ENCODE assay signal across 14 mouse cellular contexts in the genomic region with DNA sequence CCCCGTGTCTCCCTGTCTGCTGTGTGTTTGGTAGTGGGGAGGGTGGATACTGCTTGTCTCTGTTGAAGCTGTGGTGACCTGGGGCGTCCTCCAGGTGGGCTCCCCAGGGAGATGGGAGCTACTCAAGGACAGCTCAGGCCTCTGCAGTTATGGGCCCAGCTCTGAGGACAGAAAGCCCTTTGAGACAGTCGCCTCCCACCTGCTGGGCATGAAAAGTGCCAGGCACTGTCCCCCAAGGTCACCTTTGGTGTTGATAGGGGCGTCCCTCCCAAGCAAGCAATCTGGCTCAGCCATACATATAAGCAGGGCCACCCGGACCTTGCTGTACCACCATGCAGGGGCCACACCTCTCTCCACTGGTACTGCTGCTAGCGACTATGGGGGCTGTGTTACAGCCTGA. TPM values are rescaled to one million over a fixed set of nuclear protein-coding genes. Genes with fewer than 3 reads are reported as not detected.
DNase-seq lines count a peak whose midpoint lies in the region; ATAC-seq and TF ChIP-seq lines count a peak whose summit lies in the region.
"Had no signal": no experiment of that assay in that cellular context is flagged by ENCODE, and none has a peak within 500 bp of the region (broad histone marks: within the 10 kb centered on the region; RNA-seq: fewer than 3 reads in every experiment).

A gene (plus strand): TSS at position 328 of the 400 bp plus-strand sequence.

- DNase-seq in heart, adult 8-10 months (ENCODE audit: low spot score), result no peak
- DNase-seq in liver, postnatal 0 days, result no peak
- DNase-seq in embryo, embryonic 10.5 days (ENCODE audit: low spot score), result no peak
- DNase-seq in lung, adult 18-20 months, result no peak
- DNase-seq: gastrocnemius, postnatal 36 days; retina, postnatal 1 day had no signal

- ATAC-seq in heart, embryonic 11.5 days (replicated peaks; ENCODE audit: insufficient number of reproducible peaks, low FRiP score, low TSS enrichment), result no peak
- ATAC-seq in liver, embryonic 12.5 days, result no peak
- ATAC-seq in liver, postnatal 0 days, result no peak
- no peak for ATAC-seq in hindbrain, embryonic 16.5 days
- no peak for ATAC-seq in neural tube, embryonic 13.5 days (ENCODE audit: low read depth)

- TF ChIP-seq EP300 in liver, postnatal 0 days (IDR thresholded peaks at IDR 0.05; ENCODE audit: low read depth), result no peak

- peaks cover 21% of the 10 kb centered on the region for H3K36me3 ChIP-seq in heart, embryonic 11.5 days (ENCODE audit: control insufficient read depth, insufficient read depth, low read length)
- H3K36me3 ChIP-seq in liver, embryonic 12.5 days, result peaks cover 57% of the 10 kb centered on the region
- peaks cover 48% of the 10 kb centered on the region for H3K36me3 ChIP-seq in liver, postnatal 0 days (replicated peaks; ENCODE audit: insufficient read depth, low read length)
- peaks cover 39% of the 10 kb centered on the region for H3K36me3 ChIP-seq in hindbrain, embryonic 16.5 days (ENCODE audit: control insufficient read depth, insufficient read depth, low read length)
- peaks cover 53% of the 10 kb centered on the region for H3K36me3 ChIP-seq in neural tube, embryonic 13.5 days

- H3K9me3 ChIP-seq in heart, embryonic 11.5 days (replicated peaks; ENCODE audit: control insufficient read depth, low read length), result no peaks in the 10 kb centered on the region
- no peaks in the 10 kb centered on the region for H3K9me3 ChIP-seq in liver, embryonic 12.5 days (replicated peaks)
- H3K9me3 ChIP-seq in liver, postnatal 0 days (ENCODE audit: low read length), result no peaks in the 10 kb centered on the region
- no peaks in the 10 kb centered on the region for H3K9me3 ChIP-seq in hindbrain, embryonic 16.5 days (ENCODE audit: control insufficient read depth, low read length)
- no peaks in the 10 kb centered on the region for H3K9me3 ChIP-seq in neural tube, embryonic 13.5 days

- peaks cover 48% of the 10 kb centered on the region for H3K4me1 ChIP-seq in heart, embryonic 11.5 days (ENCODE audit: control insufficient read depth, insufficient read depth, low read length)
- peaks cover 68% of the 10 kb centered on the region for H3K4me1 ChIP-seq in liver, embryonic 12.5 days
- peaks cover 33% of the 10 kb centered on the region for H3K4me1 ChIP-seq in liver, postnatal 0 days (ENCODE audit: insufficient read depth)
- H3K4me1 ChIP-seq in hindbrain, embryonic 16.5 days (ENCODE audit: control insufficient read depth, insufficient read depth, low read depth, low read length), result peaks cover 28% of the 10 kb centered on the region
- H3K4me1 ChIP-seq in neural tube, embryonic 13.5 days (replicated peaks), result peaks cover 50% of the 10 kb centered on the region

- no peak within 1 kb of the TSS for H3K27ac ChIP-seq in heart, embryonic 11.5 days (ENCODE audit: low read depth, low read length)
- H3K27ac ChIP-seq in liver, embryonic 12.5 days, result peak within 1 kb of the TSS; percentile 26; the same call in 1 of the 2 replicates
- H3K27ac ChIP-seq in liver, postnatal 0 days (ENCODE audit: low read depth), result no peak within 1 kb of the TSS
- no peak within 1 kb of the TSS for H3K27ac ChIP-seq in hindbrain, embryonic 16.5 days (ENCODE audit: low read depth, low read length)
- H3K27ac ChIP-seq in neural tube, embryonic 13.5 days (replicated peaks), result no peak within 1 kb of the TSS

- TF ChIP-seq CTCF in liver, postnatal 0 days (IDR thresholded peaks at IDR 0.05; ENCODE audit: low read depth), result no peak

- H3K4me2 ChIP-seq in heart, embryonic 11.5 days, result no peak within 1 kb of the TSS
- H3K4me2 ChIP-seq in liver, embryonic 12.5 days, result peak within 1 kb of the TSS; percentile 88; the same call in 1 of the 2 replicates
- no peak within 1 kb of the TSS for H3K4me2 ChIP-seq in liver, postnatal 0 days (ENCODE audit: low read depth, low read length)
- H3K4me2 ChIP-seq in hindbrain, embryonic 16.5 days (ENCODE audit: low read length), result no peak within 1 kb of the TSS; the same call in 1 of the 2 replicates
- H3K4me2 ChIP-seq in neural tube, embryonic 13.5 days, result peak within 1 kb of the TSS; percentile 75; the same call in 1 of the 2 replicates

- H3K9ac ChIP-seq in heart, embryonic 11.5 days (ENCODE audit: low read depth, low read length), result peak within 1 kb of the TSS; percentile 4; the same call in 1 of the 2 replicates
- H3K9ac ChIP-seq in liver, embryonic 12.5 days, result no peak within 1 kb of the TSS
- no peak within 1 kb of the TSS for H3K9ac ChIP-seq in liver, postnatal 0 days (replicated peaks)
- 0 out of 2 replicates have a peak within 1 kb of the TSS, but pooled peaks have one; percentile 84 for H3K9ac ChIP-seq in hindbrain, embryonic 16.5 days (ENCODE audit: low read depth, low read length)
- 0 out of 2 replicates have a peak within 1 kb of the TSS, but pooled peaks have one; percentile 79 for H3K9ac ChIP-seq in neural tube, embryonic 13.5 days

- no peak within 1 kb of the TSS for H3K4me3 ChIP-seq in heart, embryonic 11.5 days (ENCODE audit: low read depth, low read length)
- H3K4me3 ChIP-seq in liver, embryonic 12.5 days, result no peak within 1 kb of the TSS
- H3K4me3 ChIP-seq in liver, postnatal 0 days (ENCODE audit: low read depth, low read length), result no peak within 1 kb of the TSS
- H3K4me3 ChIP-seq in hindbrain, embryonic 16.5 days (ENCODE audit: low read length), result no peak within 1 kb of the TSS
- H3K4me3 ChIP-seq in neural tube, embryonic 13.5 days, result no peak within 1 kb of the TSS

- peaks cover 11% of the 10 kb centered on the region for H3K27me3 ChIP-seq in heart, embryonic 11.5 days (ENCODE audit: control insufficient read depth, insufficient read depth, low read length)
- H3K27me3 ChIP-seq in liver, embryonic 12.5 days (replicated peaks), result peaks cover 38% of the 10 kb centered on the region
- peaks cover 25% of the 10 kb centered on the region for H3K27me3 ChIP-seq in liver, postnatal 0 days (ENCODE audit: insufficient read depth, low read length)
- peaks cover 13% of the 10 kb centered on the region for H3K27me3 ChIP-seq in hindbrain, embryonic 16.5 days (replicated peaks; ENCODE audit: control insufficient read depth, insufficient read depth, low read length)
- H3K27me3 ChIP-seq in neural tube, embryonic 13.5 days, result peaks cover 29% of the 10 kb centered on the region
- H3K27me3 ChIP-seq: CH12.LX had no signal

- WGBS in heart, embryonic 11.5 days (ENCODE audit: insufficient replicate concordance), result 61% methylated on average over 6 of the region's 6 CpGs
- WGBS in liver, embryonic 12.5 days (ENCODE audit: insufficient replicate concordance), result 66% methylated on average over 6 of the region's 6 CpGs
- 67% methylated on average over 6 of the region's 6 CpGs for WGBS in liver, postnatal 0 days (ENCODE audit: insufficient replicate concordance)
- 76% methylated on average over 6 of the region's 6 CpGs for WGBS in hindbrain, embryonic 16.5 days
- WGBS in neural tube, embryonic 13.5 days, result 70% methylated on average over 6 of the region's 6 CpGs

RNA-seq across cellular contexts. Expression of the gene that starts here (rescaled TPM):
- 0.11 TPM in 1 of 2 replicates, not detected in the other for polyA plus RNA-seq in heart, embryonic 11.5 days (2014; fragmentation: Nextera tagmentation; extraction: Ambion mirVana)
- total RNA-seq in heart, adult 8-10 months (2022), result under 1 TPM; 0.14 to 0.50 (median 0.20) TPM
- 0.07 TPM in 1 of 2 replicates, not detected in the other for polyA plus RNA-seq in liver, embryonic 12.5 days (2016; fragmentation: Nextera tagmentation; extraction: Ambion mirVana)
- polyA plus RNA-seq in liver, postnatal 0 days (2015; fragmentation: Nextera tagmentation; extraction: Ambion mirVana), result 0.06 TPM in 1 of 2 replicates, not detected in the other
- not detected in 2 replicates for polyA plus RNA-seq in hindbrain, embryonic 16.5 days (2015; fragmentation: Nextera tagmentation; extraction: Ambion mirVana)
- 0.11 TPM in 1 of 2 replicates, not detected in the other for polyA plus RNA-seq in neural tube, embryonic 13.5 days (2015; fragmentation: Nextera tagmentation; extraction: Ambion mirVana)
- total RNA-seq: monocyte, adult 5-6 weeks had no signal
- polyA plus RNA-seq: intestine, embryonic 14.5 days; lung, embryonic 16.5 days had no signal

Comparison
In these comparisons a context has a peak if more than half of its experiments do, and no peak if none do; other contexts are left out.
1. H3K4me2 ChIP-seq: peak in liver, embryonic 12.5 days (single experiment) and neural tube, embryonic 13.5 days (single experiment); none in heart, embryonic 11.5 days (single experiment), liver, postnatal 0 days (single experiment) and hindbrain, embryonic 16.5 days (single experiment).
2. H3K9ac ChIP-seq: peak in heart, embryonic 11.5 days (single experiment), hindbrain, embryonic 16.5 days (single experiment) and neural tube, embryonic 13.5 days (single experiment); none in liver, embryonic 12.5 days (single experiment) and liver, postnatal 0 days (single experiment).